Mouse (Mus musculus) embryo, embryonic 9.5 days (tissue): ENCODE measurements at regions not wholly inside any gene's neighbourhood (a gene's known extent, or its start where the extent isn't known, plus 50 kb on each side); places are given as distances from the start of the nearest gene placed in this dataset.
"Not testable (repeated sequence)": the region's sequence is repeated elsewhere in the genome, so short reads cannot be mapped to it uniquely, and the experiment has no call there.

Experiments
- DNase-seq: peaks from one replicate; pipeline ENCODE4 v3.0.0-alpha.2; 2017; ENCODE audit errors: extremely low spot score

GRCm38 (mm10) chr16:76958597-76959392, 54.7 kb upstream of the Usp25 start:
- DNase-seq: no peak

GRCm38 (mm10) chr16:76957491-76957890, 56.0 kb upstream of the Usp25 start:
- DNase-seq: no peak

GRCm38 (mm10) chr16:76957090-76957489, 56.4 kb upstream of the Usp25 start:
- DNase-seq: no peak

- DNase-seq: no peak
These were observed 62.5 kb upstream of the Usp25 start for GRCm38 (mm10) chr16:76950836-76951486.

- no peak for DNase-seq
These were observed 66.5 kb upstream of the Usp25 start for GRCm38 (mm10) chr16:76947011-76947410.

GRCm38 (mm10) chr16:76938128-76938527, 75.4 kb upstream of the Usp25 start:
- no peak for DNase-seq

GRCm38 (mm10) chr16:76927901-76928300, 85.6 kb upstream of the Usp25 start:
- DNase-seq: no peak

- DNase-seq: not testable (repeated sequence)
These were observed 93.4 kb upstream of the Usp25 start for GRCm38 (mm10) chr16:76920137-76920536.

GRCm38 (mm10) chr16:76918598-76918997, 94.9 kb upstream of the Usp25 start:
- DNase-seq: no peak

- DNase-seq: no peak
These were observed 99.2 kb upstream of the Usp25 start for GRCm38 (mm10) chr16:76914311-76914710.

- DNase-seq: no peak
These were observed 108.1 kb upstream of the Usp25 start for GRCm38 (mm10) chr16:76905205-76905996.

GRCm38 (mm10) chr16:76899083-76899482, 114.4 kb upstream of the Usp25 start:
- peak; percentile 34 for DNase-seq

- DNase-seq: peak; percentile 45
These were observed 117.2 kb upstream of the Usp25 start for GRCm38 (mm10) chr16:76896305-76896704.

GRCm38 (mm10) chr16:76895781-76896180, 117.7 kb upstream of the Usp25 start:
- peak; percentile 19 for DNase-seq

- no peak for DNase-seq
These were observed 134.9 kb upstream of the Usp25 start for GRCm38 (mm10) chr16:76878576-76878975.

- no peak for DNase-seq
These were observed 138.0 kb upstream of the Usp25 start for GRCm38 (mm10) chr16:76875397-76876018.

GRCm38 (mm10) chr16:76866465-76866802, 147.1 kb upstream of the Usp25 start:
- no peak for DNase-seq

- peak; percentile 45 for DNase-seq
These were observed 147.6 kb upstream of the Usp25 start for GRCm38 (mm10) chr16:76865731-76866464.

GRCm38 (mm10) chr16:76864392-76864791, 149.1 kb upstream of the Usp25 start:
- DNase-seq: no peak

- no peak for DNase-seq
These were observed 157.7 kb upstream of the Usp25 start for GRCm38 (mm10) chr16:76855797-76856196.

GRCm38 (mm10) chr16:76851396-76851795, 162.1 kb upstream of the Usp25 start:
- DNase-seq: no peak
